Mouse (Mus musculus) lung, embryonic 16.5 days (tissue): ENCODE data around the gene Olfr1423. TPM values are rescaled to one million over a fixed set of nuclear protein-coding genes. Genes with fewer than 3 reads are reported as not detected.
A peak's percentile ranks its signal among the peaks of the same experiment; 100 is the strongest.

Experiments
- ATAC-seq: fragments of 200-750 bp; cut with Nextera tagmentation; 2 replicates; pipeline ENCODE4 v1.8.0; 2017; ENCODE audit warnings: low read depth, mild to moderate bottlenecking, moderate library complexity
- H3K27ac ChIP-seq: fragments of 300-500 bp; sonication (generic); 2 replicates; pipeline ENCODE4 v1.5.1; 2014; ENCODE audit warnings: mild to moderate bottlenecking, control low read depth, low read length
- H3K27me3 ChIP-seq: fragments of 300-500 bp; sonication (generic); 2 replicates; pipeline ENCODE4 v1.6.1; 2014; ENCODE audit warnings: low read depth, low read length, mixed read lengths; ENCODE audit not compliant: control insufficient read depth, insufficient read depth
- H3K36me3 ChIP-seq: fragments of 300-500 bp; sonication (generic); 2 replicates; pipeline ENCODE4 v1.6.1; 2014; ENCODE audit warnings: low read length; ENCODE audit not compliant: control insufficient read depth, insufficient read depth
- H3K4me1 ChIP-seq: fragments of 300-500 bp; sonication (generic); replicated peaks from 2 replicates; pipeline ENCODE4 v1.6.1; 2014; ENCODE audit warnings: low read length, mixed read lengths; ENCODE audit not compliant: control insufficient read depth, insufficient read depth
- H3K4me2 ChIP-seq: fragments of 300-500 bp; sonication (generic); 2 replicates; pipeline ENCODE4 v1.6.1; 2014; ENCODE audit warnings: low read depth, low read length, control low read depth
- H3K4me3 ChIP-seq: fragments of 300-500 bp; sonication (generic); 2 replicates; pipeline ENCODE4 v1.5.1; 2014; ENCODE audit warnings: mild to moderate bottlenecking, low read length, control low read depth
- H3K9ac ChIP-seq: fragments of 300-500 bp; sonication (generic); 2 replicates; pipeline ENCODE4 v1.6.1; 2014; ENCODE audit warnings: low read length, control low read depth
- H3K9me3 ChIP-seq: fragments of 300-500 bp; sonication (generic); 2 replicates; pipeline ENCODE4 v1.6.1; 2016; ENCODE audit warnings: low read length; ENCODE audit not compliant: control insufficient read depth
- WGBS: fragments of 180-500 bp; shearing (Covaris S2); extraction: QIAGEN DNeasy Blood & Tissue Kit; methylation state at CpG from one replicate; pipeline ENCODE4 v1.1.7; 2014; 5-methylcytosine and 5-hydroxymethylcytosine counted together
- polyA plus RNA-seq: library from polyadenylated mRNA; unstranded; fragments of >200 nt; fragmentation: Nextera tagmentation; extraction: Ambion mirVana; gene quantifications from 2 replicates; pipeline ENCODE4 v1.2.1, GENCODE M21; 2015

The Olfr1423 gene
- polyA plus RNA-seq, 1 experiment from 2014 or later: not detected

GRCm38 (mm10) chr19:12008410-12009380 is 32.4 kb downstream of the Olfr1423 start:
- WGBS: 22% methylated on average over 17 of the region's 17 CpGs
- no peaks in the 10 kb centered on the region for H3K9me3 ChIP-seq
- H3K9ac ChIP-seq: no peak overlapping the region
- H3K27ac ChIP-seq: peak overlapping the region; percentile 12; the same call in 1 of the 2 replicates
- peaks cover 23% of the 10 kb centered on the region for H3K4me1 ChIP-seq
- ATAC-seq: no peak
- peak overlapping the region; percentile 17; the same call in 1 of the 2 replicates for H3K4me2 ChIP-seq
- no peaks in the 10 kb centered on the region for H3K27me3 ChIP-seq
- no peak overlapping the region for H3K4me3 ChIP-seq
- no peaks in the 10 kb centered on the region for H3K36me3 ChIP-seq

GRCm38 (mm10) chr19:12007105-12007931 is 33.8 kb downstream of the Olfr1423 start:
- H3K9ac ChIP-seq: peak overlapping the region; percentile 51
- ATAC-seq: no peak
- peaks cover 22% of the 10 kb centered on the region for H3K4me1 ChIP-seq
- H3K27me3 ChIP-seq: no peaks in the 10 kb centered on the region
- no peaks in the 10 kb centered on the region for H3K9me3 ChIP-seq
- H3K4me2 ChIP-seq: peak overlapping the region; percentile 57
- no peaks in the 10 kb centered on the region for H3K36me3 ChIP-seq
- H3K4me3 ChIP-seq: peak overlapping the region; percentile 62
- no peak overlapping the region for H3K27ac ChIP-seq
- whole genome bisulfite sequencing: 16% methylated on average over 17 of the region's 17 CpGs

GRCm38 (mm10) chr19:12006361-12006947 is 34.7 kb downstream of the Olfr1423 start:
- 4% methylated on average over 17 of the region's 17 CpGs for WGBS
- no peaks in the 10 kb centered on the region for H3K9me3 ChIP-seq

GRCm38 (mm10) chr19:12005376-12006360 is 35.4 kb downstream of the Olfr1423 start:
- Histone ChIP-seq H3K4me1 (peaks cover 22% of the 10 kb centered on the region), H3K27me3 (no peaks in the 10 kb centered on the region), H3K36me3 (no peaks in the 10 kb centered on the region), H3K9me3 (no peaks in the 10 kb centered on the region), H3K9ac (peak overlapping the region; percentile 66), H3K4me3 (peak overlapping the region; percentile 62), H3K4me2 (peak overlapping the region; percentile 57), H3K27ac (peak overlapping the region; percentile 72)
- peak; percentile 76 for ATAC-seq
- WGBS: under 1% methylated on average over 41 of the region's 41 CpGs

More at GRCm38 (mm10) chr19:12006361-12006947, 34.7 kb downstream of the Olfr1423 start:
- H3K4me2 ChIP-seq: peak overlapping the region; percentile 57
- peak overlapping the region; percentile 62 for H3K4me3 ChIP-seq
- H3K27ac ChIP-seq: peak overlapping the region; percentile 53
- ATAC-seq: no peak
- peaks cover 22% of the 10 kb centered on the region for H3K4me1 ChIP-seq
- no peaks in the 10 kb centered on the region for H3K36me3 ChIP-seq
- H3K9ac ChIP-seq: peak overlapping the region; percentile 66
- H3K27me3 ChIP-seq: no peaks in the 10 kb centered on the region

- H3K36me3 ChIP-seq: no peaks in the 10 kb centered on the region
- H3K27me3 ChIP-seq: no peaks in the 10 kb centered on the region
- H3K27ac ChIP-seq: no peak overlapping the region
- no peak for ATAC-seq
- H3K4me3 ChIP-seq: peak overlapping the region; percentile 30
- no peaks in the 10 kb centered on the region for H3K9me3 ChIP-seq
- WGBS: 46% methylated on average over 9 of the region's 9 CpGs
- peaks cover 22% of the 10 kb centered on the region for H3K4me1 ChIP-seq
- H3K9ac ChIP-seq: no peak overlapping the region
- H3K4me2 ChIP-seq: peak overlapping the region; percentile 57
Observed at GRCm38 (mm10) chr19:12004216-12005008, 36.7 kb downstream of the Olfr1423 start.

GRCm38 (mm10) chr19:12003568-12003967 is 37.5 kb downstream of the Olfr1423 start:
- Histone ChIP-seq H3K27ac (no peak overlapping the region), H3K9ac (no peak overlapping the region), H3K4me3 (no peak overlapping the region), H3K4me1 (peaks cover 22% of the 10 kb centered on the region), H3K27me3 (no peaks in the 10 kb centered on the region), H3K4me2 (no peak overlapping the region), H3K9me3 (no peaks in the 10 kb centered on the region), H3K36me3 (no peaks in the 10 kb centered on the region)
- 64% methylated on average over 2 of the region's 2 CpGs for WGBS
- ATAC-seq: no peak

GRCm38 (mm10) chr19:12002791-12003190 is 38.3 kb downstream of the Olfr1423 start:
- Histone ChIP-seq H3K27me3 (no peaks in the 10 kb centered on the region), H3K4me1 (peaks cover 19% of the 10 kb centered on the region)
- WGBS: 44% methylated on average over 14 of the region's 14 CpGs

More at GRCm38 (mm10) chr19:12002791-12003190, 38.3 kb downstream of the Olfr1423 start:
- ATAC-seq: no peak
- Histone ChIP-seq H3K9ac (no peak overlapping the region), H3K36me3 (no peaks in the 10 kb centered on the region), H3K4me2 (peak overlapping the region; percentile 43), H3K9me3 (no peaks in the 10 kb centered on the region), H3K27ac (no peak overlapping the region), H3K4me3 (peak overlapping the region; percentile 28)
